Comparison of ENCODE assay signal across 11 mouse cellular contexts in genomic region chr5:18288079-18288478, GRCm38 (mm10).
DNase-seq lines count a peak whose midpoint lies in the region; ATAC-seq and TF ChIP-seq lines count a peak whose summit lies in the region.
"Had no signal": no experiment of that assay in that cellular context is flagged by ENCODE, and none has a peak within 500 bp of the region (broad histone marks: within the 10 kb centered on the region; RNA-seq: fewer than 3 reads in every experiment).

No protein-coding gene starts in this region.

- no peak overlapping the region for H3K27ac ChIP-seq in forebrain, embryonic 14.5 days (ENCODE audit: low read depth, low read length)
- H3K27ac ChIP-seq in forebrain, embryonic 10.5 days = no peak overlapping the region
- H3K27ac ChIP-seq: embryonic facial prominence, embryonic 13.5 days; forebrain, embryonic 12.5 days had no signal

- TF ChIP-seq POLR2A in brain, embryonic 14.5 days (IDR thresholded peaks at IDR 0.05; ENCODE audit: borderline replicate concordance, extremely low read depth, insufficient read depth, insufficient read length, poor library complexity, severe bottlenecking) = no peak

- no peak overlapping the region for H3K4me2 ChIP-seq in forebrain, embryonic 14.5 days (ENCODE audit: low read length)
- H3K4me2 ChIP-seq: embryonic facial prominence, embryonic 13.5 days; forebrain, embryonic 12.5 days had no signal

- H3K4me1 ChIP-seq in forebrain, embryonic 14.5 days (ENCODE audit: control insufficient read depth, insufficient read depth, low read length) = peaks cover 5% of the 10 kb centered on the region; the same call in 1 of the 2 replicates
- H3K4me1 ChIP-seq in forebrain, embryonic 10.5 days = peaks cover 13% of the 10 kb centered on the region
- H3K4me1 ChIP-seq: embryonic facial prominence, embryonic 13.5 days had no signal

- TF ChIP-seq CTCF in Patski (IDR thresholded peaks at IDR 0.05) = no peak
- no peak for TF ChIP-seq CTCF in brain, embryonic 14.5 days (IDR thresholded peaks at IDR 0.05; ENCODE audit: borderline replicate concordance, extremely low read depth, insufficient read depth, insufficient read length)

- no peak overlapping the region for H3K4me3 ChIP-seq in forebrain, embryonic 14.5 days (ENCODE audit: low read depth, low read length)
- H3K4me3 ChIP-seq in forebrain, embryonic 10.5 days = no peak overlapping the region
- H3K4me3 ChIP-seq: embryonic facial prominence, embryonic 13.5 days; forebrain, embryonic 12.5 days had no signal

- ATAC-seq in forebrain, embryonic 14.5 days = no peak
- ATAC-seq in Patski = peak; percentile 89
- ATAC-seq: activated CD4-positive, CD25-positive, alpha-beta regulatory T cell, adult 4 months; forebrain, postnatal 0 days had no signal

- DNase-seq in forebrain, embryonic 14.5 days (ENCODE audit: low spot score) = peak; percentile 22
- DNase-seq in forebrain, embryonic 10.5 days (ENCODE audit: extremely low spot score, low spot score) = no peak
- DNase-seq in Patski (ENCODE audit: low read depth, low spot score) = peak; percentile 37
- DNase-seq in brain, embryonic 14.5 days (ENCODE audit: low read depth) = peak; percentile 50
- DNase-seq in adrenal gland, adult 2 months = no peak
- DNase-seq: adrenal gland, postnatal 10 days; adrenal gland, postnatal 25 days had no signal

- CTCF ChIA-PET in Patski (lab: Charles Lee) = no interaction called here

- no peak overlapping the region for H3K9ac ChIP-seq in forebrain, embryonic 14.5 days (ENCODE audit: low read length)
- H3K9ac ChIP-seq: embryonic facial prominence, embryonic 13.5 days; forebrain, embryonic 12.5 days; forebrain, postnatal 0 days had no signal

- WGBS in forebrain, embryonic 14.5 days = 57% methylated on average over 3 of the region's 3 CpGs
- 90% methylated on average over 3 of the region's 3 CpGs for WGBS in forebrain, embryonic 10.5 days

- in situ Hi-C loops in Patski (cut with MboI; ENCODE audit: low pct_unique_long_range_greater_than_20kb) = loop anchor here (5.0 kb wide), 1 partner anchor 36 kb away; no protein-coding TSS in a partner anchor

- POLR2A ChIA-PET in Patski (lab: Charles Lee) = no interaction called here

- no peaks in the 10 kb centered on the region for H3K9me3 ChIP-seq in forebrain, embryonic 14.5 days (replicated peaks; ENCODE audit: control insufficient read depth, low read length)
- peaks cover 8% of the 10 kb centered on the region; the same call in 1 of the 2 replicates for H3K9me3 ChIP-seq in forebrain, embryonic 10.5 days
- H3K9me3 ChIP-seq: forebrain, embryonic 12.5 days had no signal

- H3K36me3 ChIP-seq in forebrain, embryonic 14.5 days (ENCODE audit: control insufficient read depth, insufficient read depth, low read length) = peaks cover 4% of the 10 kb centered on the region; the same call in 1 of the 2 replicates
- H3K36me3 ChIP-seq in forebrain, embryonic 10.5 days (replicated peaks) = peaks cover 19% of the 10 kb centered on the region

- H3K27me3 ChIP-seq in forebrain, embryonic 14.5 days (replicated peaks; ENCODE audit: control insufficient read depth, insufficient read depth, low read length) = no peaks in the 10 kb centered on the region
- H3K27me3 ChIP-seq in forebrain, embryonic 10.5 days (ENCODE audit: poor library complexity, severe bottlenecking) = no peaks in the 10 kb centered on the region
- no peaks in the 10 kb centered on the region for H3K27me3 ChIP-seq in Patski
- H3K27me3 ChIP-seq: embryonic facial prominence, embryonic 13.5 days; forebrain, embryonic 12.5 days had no signal

Comparison
In these comparisons a context has a peak if more than half of its experiments do, and no peak if none do; other contexts are left out.
1. DNase-seq: peak in forebrain, embryonic 14.5 days (single experiment), Patski (single experiment) and brain, embryonic 14.5 days (single experiment); none in forebrain, embryonic 10.5 days (single experiment) and adrenal gland, adult 2 months (single experiment).